Mouse (Mus musculus): ENCODE measurements around the gene Pcsk4.

GRCm38 (mm10) chr10:80292251-80293146, 36.8 kb downstream of the Pcsk4 start, which contains the start of gene Rps15:
- TF ChIP-seq CTCF (IDR thresholded peaks at IDR 0.05; ENCODE audit: control insufficient read depth, insufficient read depth, insufficient read length) (peak; percentile 82), MYOD1 (IDR thresholded peaks at IDR 0.05; ENCODE audit: control insufficient read depth, insufficient read length, low read depth) (no peak)
